Mouse (Mus musculus): ENCODE results near the gene Uqcrc1. TPM values are rescaled to one million over a fixed set of nuclear protein-coding genes. Genes with fewer than 3 reads are reported as not detected.

Uqcrc1 gene
- 100 to 1,000 TPM; 355 to 385 (median 380) TPM for total RNA-seq (2022)

DNA sequence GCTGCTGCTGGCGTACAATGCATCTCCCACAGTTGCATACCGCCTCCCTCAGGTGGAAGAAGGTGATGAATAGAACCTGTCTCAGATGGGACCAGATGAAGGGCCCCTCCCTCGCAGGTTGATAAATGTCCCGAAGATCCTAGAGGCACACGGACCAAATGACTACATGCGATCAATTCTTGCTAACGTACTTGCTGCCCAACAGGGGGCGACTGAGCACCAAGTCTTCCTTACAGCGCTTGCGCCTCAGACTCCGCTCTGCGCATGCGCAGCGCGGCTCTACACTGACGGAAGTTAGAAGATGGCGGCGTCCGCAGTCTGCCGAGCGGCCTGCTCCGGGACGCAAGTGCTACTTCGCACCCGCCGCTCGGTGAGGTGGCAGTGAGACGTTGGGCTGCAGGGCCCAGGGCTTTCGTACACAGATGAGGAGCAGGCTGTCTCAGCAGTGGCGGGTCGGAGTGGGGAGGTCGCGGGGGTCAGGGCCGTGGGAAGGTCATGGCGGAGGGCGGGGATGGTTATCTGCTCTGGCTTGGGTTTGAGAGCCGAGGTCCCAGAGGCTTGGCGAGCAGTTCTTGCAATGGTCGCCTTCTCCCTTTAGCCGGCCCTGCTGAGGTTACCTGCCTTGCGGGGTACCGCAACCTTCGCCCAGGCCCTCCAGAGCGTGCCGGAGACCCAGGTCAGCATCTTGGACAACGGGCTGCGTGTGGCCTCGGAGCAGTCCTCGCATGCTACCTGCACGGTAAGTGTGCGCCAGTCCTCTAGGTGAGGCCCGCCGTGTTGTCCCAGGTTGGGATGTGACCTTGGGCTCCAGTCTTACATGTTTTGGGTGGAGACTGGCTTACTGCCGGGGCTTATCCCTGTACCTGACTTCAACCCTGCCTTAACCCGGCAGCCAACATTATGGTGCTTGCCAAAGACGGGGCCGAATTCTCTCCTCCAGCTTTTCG, at the start of gene Uqcrc1:
Gene Uqcrc1, plus strand, starts transcription at position 216 of the 947 bp plus-strand sequence.
- DNase-seq (ENCODE audit: low spot score in 2 of 2) = peak; percentile 89

DNA sequence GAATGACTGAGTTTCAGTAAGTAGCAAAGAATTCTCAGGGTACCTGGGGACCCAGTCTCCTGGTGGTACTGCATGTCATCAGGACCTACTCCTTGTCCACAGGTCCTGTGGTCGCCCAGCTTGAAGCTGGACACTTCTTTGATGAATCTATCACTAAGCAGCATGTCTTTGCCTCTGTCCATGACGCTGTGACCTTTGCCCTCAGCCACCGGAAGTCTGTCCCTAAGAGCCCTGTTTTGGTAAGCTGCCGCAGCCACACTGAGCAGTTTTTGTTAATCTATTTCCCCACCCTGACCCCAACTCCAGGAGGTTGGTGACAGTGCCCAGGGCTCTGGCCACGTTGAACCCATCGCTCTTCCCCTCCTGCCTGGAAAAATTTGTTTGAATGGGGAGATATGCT, 24.1 kb upstream of the Uqcrc1 start:
- no peak for DNase-seq (ENCODE audit: low spot score in 2 of 2)

DNA sequence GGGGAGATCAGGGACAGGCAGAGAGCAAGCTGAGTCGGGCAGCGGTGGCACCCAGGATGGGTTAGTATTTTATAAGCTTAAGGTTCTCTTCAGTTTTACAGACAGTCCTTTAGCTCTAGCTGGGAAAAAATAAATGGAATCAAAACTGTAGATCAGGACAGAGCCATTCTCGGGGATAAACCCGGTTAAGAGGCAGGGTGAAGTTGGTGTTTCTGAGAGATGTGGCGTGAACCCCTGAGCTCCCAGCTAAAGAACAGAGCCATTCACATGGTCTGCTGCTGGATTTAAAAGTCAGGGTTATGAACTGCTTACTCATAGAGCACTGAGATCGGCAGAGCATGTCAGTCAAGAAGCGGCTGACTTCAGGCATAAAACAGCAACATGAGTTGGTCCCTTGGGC, 23.3 kb upstream of the Uqcrc1 start:
- DNase-seq (ENCODE audit: low spot score in 2 of 2) = no peak

DNA sequence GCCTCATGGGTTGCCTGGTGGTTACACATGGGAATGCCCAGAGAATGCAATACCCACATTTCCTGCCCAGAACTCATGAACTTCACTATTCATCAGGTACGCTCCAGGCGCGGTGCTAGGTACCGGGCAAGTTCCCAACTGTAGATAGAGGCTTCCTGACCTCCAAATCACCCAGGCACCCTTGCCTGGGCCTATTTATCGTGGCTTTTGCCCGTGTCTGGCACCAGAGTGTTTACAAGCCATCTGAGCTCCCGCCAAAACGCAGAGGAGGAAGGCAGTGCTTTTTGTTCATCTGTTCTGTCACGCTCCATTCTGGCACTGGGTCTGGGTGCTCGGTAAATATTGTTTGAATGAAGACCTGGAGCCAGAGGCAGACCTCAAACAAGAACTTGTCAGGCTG, 22.8 kb upstream of the Uqcrc1 start:
- no peak for DNase-seq (ENCODE audit: low spot score in 2 of 2)

DNA sequence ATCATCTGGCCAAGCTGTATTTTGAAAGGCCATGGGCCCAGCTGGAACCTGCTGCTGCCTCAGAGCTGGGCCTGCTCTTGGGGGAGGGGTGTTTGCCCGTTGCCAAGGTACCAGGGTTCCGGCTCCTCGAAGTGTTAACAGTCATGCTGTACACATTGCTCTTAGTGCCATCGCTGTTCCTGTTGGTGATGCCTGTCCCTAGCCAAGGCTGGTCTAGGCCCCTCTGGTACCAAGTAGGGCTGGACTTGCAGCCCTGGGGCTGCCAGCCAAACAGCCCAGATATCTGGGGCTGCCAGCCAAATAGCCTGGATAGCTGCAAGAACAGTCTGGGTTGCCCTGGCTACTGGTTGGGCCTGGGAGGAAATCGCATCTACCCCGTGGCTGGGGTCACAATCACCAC, 21.9 kb upstream of the Uqcrc1 start, which contains the start of gene Tmem89:
Gene Tmem89, plus strand, starts transcription at position 129 of the 400 bp plus-strand sequence.
- peak; percentile 15 to 73 for DNase-seq (ENCODE audit: low spot score in 2 of 2)

DNA sequence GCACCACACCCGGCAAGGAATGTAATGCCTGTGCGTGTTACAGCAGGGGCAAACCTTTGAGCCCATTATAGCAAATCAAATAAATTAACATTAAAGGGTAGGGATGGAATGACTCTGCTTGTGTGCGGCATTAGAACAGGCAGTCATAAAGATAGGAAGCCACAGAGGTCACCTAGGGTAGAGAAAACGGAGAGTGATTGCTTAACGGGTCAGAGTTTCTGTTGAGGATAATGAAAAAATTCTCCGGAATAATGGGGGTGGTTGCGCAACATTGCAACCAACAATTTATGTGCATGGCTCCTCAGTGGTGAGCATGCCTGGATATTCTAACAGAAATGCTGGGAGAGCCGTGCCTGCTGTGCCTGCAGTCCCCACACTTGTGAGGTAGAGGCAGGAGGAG, 10.5 kb upstream of the Uqcrc1 start:
- DNase-seq (ENCODE audit: low spot score in 2 of 2) = no peak

DNA sequence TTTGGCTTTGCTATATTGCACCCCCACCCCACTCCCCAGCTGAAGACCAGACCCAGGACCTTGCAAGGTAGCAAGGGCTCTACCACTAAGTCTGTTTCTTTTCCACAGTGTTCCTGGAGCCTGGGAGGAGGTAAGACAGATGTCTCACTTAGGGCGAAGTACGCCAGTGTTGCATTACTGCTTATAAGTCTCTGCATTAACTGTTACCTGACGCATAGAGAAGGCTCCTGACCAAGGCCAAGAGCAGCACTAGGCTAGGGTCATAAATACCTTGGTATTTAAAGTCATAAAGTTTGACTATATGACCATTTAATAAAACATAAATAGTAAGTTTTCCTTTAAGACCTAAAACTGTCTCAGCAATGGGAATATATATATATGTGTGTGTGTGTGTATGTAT, 8.0 kb upstream of the Uqcrc1 start:
- DNase-seq (ENCODE audit: low spot score in 2 of 2) = no peak

DNA sequence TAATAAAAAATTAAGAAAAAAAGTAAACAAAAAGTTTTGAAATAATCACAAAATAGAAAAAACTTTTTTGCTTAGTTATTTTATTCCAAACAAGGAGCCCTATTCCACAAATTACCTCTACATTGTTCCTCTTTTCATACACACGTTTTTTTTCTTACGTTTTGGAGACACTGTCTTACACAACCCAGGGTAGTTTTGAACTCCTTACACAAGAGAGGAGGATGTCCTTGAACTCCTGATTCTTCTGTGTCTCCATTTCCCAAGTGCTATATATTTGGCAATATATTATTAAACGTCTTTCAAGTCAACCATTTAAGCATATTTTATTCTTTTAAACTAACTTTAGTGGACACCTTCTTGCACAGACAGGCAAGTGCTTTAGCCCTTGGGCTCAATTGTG, 442 bp upstream of the Uqcrc1 start:
- DNase-seq (ENCODE audit: low spot score in 2 of 2) = no peak

DNA sequence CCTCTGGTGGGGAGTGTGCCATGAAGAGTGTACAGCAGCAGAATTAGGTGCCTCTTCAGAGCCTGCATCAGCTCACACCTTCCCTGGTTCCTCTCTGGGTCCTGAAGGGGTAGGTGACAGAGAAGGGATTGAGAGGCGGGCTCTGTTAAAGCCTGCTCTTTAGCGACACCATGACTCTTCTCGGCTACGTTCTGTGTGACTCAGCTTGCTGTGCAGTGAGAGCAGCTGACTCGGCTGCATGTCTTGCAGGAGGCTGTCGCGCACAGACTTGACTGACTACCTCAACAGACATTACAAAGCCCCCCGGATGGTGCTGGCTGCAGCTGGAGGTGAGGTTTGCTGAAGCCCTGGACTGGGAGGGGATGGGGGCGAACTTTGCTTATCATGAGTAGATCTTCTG, 8.7 kb downstream of the Uqcrc1 start:
- no peak for DNase-seq (ENCODE audit: low spot score in 2 of 2)

DNA sequence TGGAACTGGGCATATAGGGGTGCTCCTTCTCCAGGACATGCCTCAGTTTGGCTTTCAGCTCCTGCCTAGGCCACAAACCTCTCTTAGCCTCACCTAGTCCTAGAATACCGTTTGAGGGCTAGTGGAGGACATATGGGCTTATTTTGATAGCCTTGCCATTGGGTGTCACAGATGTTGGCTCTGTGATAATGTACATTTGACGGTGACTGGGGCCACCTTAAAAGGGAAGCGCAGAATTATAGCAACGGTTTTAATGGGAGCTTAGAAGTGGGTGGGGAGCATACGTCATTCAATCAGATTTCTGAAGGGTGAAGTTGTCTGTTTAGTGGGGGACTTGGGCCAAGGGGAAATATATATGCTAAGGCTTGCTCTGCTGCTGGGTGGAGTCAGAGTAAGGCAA, 9.2 kb downstream of the Uqcrc1 start:
- no peak for DNase-seq (ENCODE audit: low spot score in 2 of 2)

DNA sequence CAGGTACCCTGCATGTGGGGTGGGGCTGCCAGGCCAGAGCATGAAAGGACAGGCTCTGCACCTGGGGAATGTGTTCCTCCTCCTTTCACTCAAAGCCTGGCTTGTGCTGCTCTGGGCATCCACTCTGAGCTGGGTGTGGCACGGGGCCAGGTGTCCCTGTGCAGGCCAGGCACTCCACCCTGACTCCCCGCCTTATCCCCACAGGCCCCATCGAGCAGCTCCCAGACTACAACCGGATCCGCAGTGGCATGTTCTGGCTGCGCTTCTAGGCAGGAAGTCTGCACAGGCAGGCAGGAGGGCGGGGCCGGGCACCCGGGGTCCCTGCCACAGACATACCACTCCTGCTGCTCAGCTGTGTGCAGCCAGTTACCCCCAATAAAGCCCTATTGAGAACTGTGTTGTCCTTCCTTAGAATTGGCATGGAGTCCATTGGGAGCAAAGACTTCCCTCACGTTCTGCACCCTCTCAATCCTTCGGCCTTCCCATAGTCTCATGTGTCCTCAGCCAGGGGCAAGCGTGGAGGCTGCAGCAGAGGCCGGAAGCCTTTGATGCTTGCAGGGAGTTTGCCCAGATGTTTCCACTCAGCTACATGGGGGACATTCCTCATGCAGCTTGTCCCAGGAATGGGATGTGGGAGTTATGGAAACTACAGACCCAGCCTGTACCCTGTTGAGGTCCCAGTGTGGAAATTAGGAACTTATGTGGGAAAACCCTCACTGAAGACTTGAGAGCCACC, 13.0 kb downstream of the Uqcrc1 start:
- DNase-seq (ENCODE audit: low spot score in 2 of 2) = no peak

DNA sequence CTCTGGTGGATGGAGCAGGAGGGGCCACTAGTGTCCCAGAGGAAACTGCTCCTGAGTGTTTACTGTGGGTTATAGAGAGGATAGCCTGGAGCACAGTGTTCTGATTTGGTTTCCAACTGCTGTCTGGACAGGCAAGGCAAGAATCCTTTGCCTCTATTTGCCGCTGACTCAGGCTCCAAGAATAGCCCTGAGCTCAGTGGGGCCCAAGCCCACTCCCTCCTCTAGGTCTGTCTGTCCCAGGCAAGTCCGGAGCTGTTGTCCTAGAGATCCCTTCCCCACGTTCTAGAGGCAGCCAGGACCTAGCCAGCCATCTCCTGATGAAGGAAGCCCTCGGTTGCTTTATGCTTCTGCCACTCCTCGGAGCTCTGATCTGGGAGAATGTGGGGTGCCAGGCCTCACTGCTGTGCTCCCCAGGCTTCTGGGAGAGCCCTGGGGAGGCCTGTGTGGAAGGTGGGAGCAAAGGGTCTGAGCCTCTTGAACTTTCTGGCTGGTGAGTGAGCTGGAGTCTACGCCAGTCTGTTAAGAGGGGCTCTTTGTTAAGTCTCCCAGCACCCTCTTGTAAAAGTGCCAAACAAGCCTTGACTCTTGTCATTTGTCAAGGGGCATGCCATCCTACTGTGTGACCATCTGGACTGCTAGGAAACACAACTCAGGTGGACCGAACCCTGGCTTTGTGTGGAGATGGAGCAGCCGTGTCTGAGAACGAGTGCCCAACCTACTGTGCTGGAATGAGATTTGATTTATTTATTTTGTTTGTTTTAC, 13.7 kb downstream of the Uqcrc1 start:
- no peak for DNase-seq (ENCODE audit: low spot score in 2 of 2)

DNA sequence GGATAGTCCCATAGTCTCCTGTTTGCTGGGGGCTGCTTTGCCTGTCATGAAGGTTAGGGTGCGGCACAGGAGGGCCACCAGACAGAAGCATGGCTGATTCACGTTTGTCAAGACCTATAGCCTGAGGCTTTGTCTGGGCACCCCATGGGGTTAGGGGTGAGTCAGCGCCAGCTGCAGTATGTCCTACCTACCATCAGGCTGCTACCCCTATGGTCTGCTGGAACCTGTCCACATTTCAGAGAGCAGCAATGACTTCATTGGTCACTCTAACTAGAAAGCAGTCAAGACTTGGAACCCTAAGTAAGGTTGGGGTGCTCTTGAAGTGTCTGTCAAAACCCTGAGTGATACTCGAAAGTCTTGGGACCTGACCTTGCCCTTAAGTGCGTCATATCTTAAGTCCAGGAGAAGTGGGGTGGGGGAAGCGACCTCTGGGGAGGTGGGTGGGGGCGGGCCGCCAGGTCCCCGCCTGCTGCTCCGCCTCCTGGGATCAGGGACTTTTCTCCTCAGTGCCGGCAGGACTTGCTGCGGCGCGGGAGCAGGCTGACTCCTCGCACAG, 16.7 kb downstream of the Uqcrc1 start, which contains the start of gene Col7a1:
Gene Col7a1, plus strand, starts transcription at position 506 of the 556 bp plus-strand sequence.
- no peak for DNase-seq (ENCODE audit: low spot score in 2 of 2)

DNA sequence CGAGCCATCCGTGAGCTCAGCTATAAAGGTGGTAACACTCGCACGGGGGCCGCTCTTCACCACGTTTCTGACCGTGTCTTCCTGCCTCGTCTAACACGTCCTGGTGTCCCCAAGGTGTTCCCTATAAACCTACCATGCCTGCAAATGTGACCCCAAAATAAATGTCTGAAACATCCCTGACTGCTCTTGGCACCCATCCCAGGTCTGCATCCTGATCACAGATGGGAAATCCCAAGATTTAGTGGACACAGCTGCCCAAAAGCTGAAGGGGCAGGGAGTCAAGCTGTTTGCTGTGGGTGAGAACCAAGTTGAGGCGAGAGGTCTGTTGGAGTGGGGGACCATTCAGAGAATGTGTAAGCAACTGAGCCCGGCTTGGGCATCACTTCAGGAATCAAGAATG, 18.8 kb downstream of the Uqcrc1 start:
- DNase-seq (ENCODE audit: low spot score in 2 of 2) = no peak

DNA sequence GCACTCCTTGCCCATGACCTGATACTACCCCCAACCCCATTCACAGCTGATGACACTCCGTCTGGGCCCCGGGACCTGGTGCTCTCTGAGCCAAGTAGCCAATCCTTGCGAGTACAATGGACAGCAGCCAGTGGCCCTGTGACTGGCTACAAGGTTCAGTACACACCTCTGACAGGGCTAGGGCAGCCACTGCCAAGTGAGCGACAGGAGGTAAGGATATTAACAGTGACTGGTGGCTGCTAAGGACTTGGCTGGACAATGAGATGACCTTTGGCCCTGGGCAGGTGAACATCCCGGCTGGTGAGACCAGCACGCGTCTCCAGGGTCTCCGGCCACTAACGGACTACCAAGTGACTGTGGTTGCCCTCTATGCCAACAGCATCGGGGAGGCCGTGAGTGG, 19.4 kb downstream of the Uqcrc1 start:
- no peak for DNase-seq (ENCODE audit: low spot score in 2 of 2)

DNA sequence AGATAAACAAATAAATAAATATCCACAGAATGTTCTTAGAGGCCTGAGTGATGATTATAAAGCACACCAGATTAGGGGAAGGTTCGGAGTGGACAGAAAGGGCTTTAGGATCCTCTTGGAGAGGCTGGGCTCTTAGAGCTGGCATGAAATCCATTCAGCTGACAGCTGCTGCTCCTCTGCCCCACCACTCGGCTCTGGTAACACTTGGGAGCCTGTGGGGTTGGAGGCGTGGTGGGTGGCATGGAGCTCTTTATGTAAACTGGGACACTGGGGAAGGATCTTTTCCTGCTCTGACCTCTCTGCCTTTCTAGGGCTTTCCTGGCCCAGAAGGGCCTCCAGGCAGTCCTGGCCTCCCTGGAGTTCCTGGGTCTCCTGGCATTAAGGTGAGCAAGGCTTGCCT, 27.1 kb downstream of the Uqcrc1 start:
- no peak for DNase-seq (ENCODE audit: low spot score in 2 of 2)

DNA sequence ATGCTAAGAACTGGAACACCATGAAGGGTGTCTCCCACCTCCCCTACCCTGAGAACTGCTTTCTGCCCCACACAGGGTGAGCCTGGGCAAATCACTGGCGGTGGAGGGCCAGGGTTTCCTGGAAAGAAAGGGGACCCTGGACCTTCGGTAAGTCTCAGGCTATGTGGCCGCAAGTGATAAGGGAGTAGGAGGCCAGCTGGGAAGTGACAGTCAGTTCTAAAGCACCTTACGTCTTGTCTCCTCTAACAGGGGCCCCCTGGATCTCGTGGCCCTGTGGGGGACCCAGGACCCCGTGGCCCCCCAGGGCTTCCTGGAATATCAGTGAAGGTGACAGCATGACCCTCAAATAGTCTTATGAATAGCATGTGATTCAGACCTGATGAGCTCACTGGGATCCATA, 27.9 kb downstream of the Uqcrc1 start:
- no peak for DNase-seq (ENCODE audit: low spot score in 2 of 2)

DNA sequence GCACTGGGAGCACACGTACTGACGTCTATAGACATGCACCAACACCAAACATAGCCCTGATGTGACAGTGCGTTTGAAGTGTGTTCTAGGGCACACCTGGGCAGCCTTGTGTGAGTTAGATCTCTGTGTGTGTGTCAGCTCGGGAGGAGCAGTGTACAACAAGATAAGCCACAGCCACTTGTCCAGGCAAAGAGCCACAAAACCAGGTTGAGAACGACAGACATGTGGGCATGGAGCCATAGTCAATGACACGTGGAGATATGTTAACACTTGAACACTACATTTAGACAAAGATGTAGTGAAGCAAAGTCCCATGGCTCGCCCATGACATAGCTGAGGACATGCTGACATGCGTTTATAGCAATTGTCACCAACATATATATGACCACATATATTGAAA, 34.2 kb downstream of the Uqcrc1 start:
- DNase-seq (ENCODE audit: low spot score in 2 of 2) = no peak

DNA sequence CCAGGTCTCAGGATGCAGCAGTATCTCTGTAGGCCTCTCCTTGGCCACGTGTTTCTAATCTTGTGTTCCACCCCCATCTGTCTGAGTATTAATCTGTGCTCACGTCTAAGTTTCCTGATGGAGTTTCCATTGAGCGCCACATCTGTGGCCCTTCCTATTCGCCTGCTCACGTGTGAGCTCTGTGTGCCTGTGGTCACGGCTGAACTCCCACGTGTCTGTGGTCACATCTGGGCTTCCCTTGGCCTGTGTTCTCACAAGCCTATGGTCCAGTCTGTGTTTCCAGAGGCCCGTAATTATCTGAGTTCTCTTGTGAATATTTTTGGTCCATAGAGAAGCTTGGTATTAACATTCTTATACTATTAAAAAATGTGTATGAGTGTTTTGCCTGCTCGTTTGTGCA, 40.0 kb downstream of the Uqcrc1 start:
- no peak for DNase-seq (ENCODE audit: low spot score in 2 of 2)

DNA sequence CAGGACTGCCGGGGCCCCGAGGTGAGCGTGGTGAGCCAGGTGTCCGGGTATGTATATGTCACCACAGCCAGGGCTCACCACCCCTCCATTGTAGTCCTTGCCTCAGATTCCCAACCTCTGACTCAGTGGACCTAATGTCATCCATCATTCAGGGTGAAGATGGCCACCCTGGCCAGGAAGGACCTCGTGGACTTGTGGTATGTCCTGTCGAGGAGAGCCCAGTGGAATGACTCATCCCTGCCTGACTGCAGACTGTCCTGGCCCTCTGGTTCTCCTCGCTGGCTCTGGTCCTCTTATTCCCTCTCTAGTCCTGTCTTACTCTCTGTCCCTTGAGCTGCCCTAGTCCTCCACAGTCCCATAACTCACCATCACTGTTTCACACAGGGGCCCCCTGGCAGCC, 41.5 kb downstream of the Uqcrc1 start:
- no peak for DNase-seq (ENCODE audit: low spot score in 2 of 2)

DNA sequence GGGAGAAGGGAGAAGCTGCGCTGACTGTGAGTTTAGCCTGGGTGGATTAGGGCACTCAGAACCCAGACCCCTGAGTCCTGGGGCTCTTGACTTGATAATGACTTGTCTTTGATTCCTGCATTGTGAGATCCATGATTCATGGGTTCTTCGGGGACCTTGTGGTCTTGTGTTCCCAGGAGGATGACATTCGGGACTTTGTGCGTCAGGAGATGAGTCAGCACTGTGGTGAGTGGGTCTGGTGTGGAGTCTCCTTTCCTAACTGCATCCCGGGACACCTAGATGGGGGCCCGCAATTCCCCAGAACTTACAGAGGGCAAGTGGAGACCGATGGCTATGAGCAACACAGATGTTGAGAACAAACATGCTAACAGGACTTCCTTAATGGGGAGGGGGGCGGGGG, 46.1 kb downstream of the Uqcrc1 start:
- no peak for DNase-seq (ENCODE audit: low spot score in 2 of 2)

Data from left cerebral cortex, adult 8-10 months (tissue).